ENCODE assay signal across 24 mouse cellular contexts in the genomic region with DNA sequence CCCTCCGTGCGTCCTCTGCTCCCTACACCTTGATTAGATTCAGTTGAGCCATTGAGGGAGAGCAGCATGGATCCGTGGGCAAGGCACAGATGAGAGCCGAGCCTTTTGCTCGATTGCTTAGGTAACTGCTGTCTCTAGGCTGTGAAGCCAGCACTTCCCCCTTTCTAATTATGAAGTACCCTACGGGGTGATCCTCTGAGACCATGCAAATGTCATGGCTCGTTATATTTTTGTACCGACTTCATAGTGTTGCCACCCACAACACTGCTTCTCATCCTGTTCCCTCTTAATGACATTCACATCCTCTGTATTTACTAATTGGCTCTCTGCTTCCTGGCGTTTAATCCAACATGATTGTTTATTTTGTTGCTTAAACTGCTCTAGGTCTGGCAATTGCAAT. TPM values are rescaled to one million over a fixed set of nuclear protein-coding genes. Genes with fewer than 3 reads are reported as not detected.
DNase-seq lines count a peak whose midpoint lies in the region; ATAC-seq lines count a peak whose summit lies in the region.
"Had no signal": no experiment of that assay in that cellular context is flagged by ENCODE, and none has a peak within 500 bp of the region (broad histone marks: within the 10 kb centered on the region; RNA-seq: fewer than 3 reads in every experiment).

No protein-coding gene starts in this region.

- DNase-seq in midbrain, embryonic 14.5 days = peak; percentile 53
- no peak for DNase-seq in midbrain, embryonic 10.5 days (ENCODE audit: low spot score)
- DNase-seq in Muller cell, postnatal 12 days (ENCODE audit: inconsistent ontology term) = peak; percentile 37
- DNase-seq in retina, postnatal 1 day = peak; percentile 38
- DNase-seq in embryo, embryonic 10 days (ENCODE audit: low spot score) = no peak
- DNase-seq: adrenal gland, adult 2 months; cerebellum, adult 9-11 months; gastrocnemius, postnatal 10 days; heart, adult 11 months; heart, postnatal 36 days; right cerebral cortex, adult 18-20 months; thymus, adult 18-20 months had no signal

- no peaks in the 10 kb centered on the region for H3K9me3 ChIP-seq in hindbrain, embryonic 13.5 days
- no peaks in the 10 kb centered on the region for H3K9me3 ChIP-seq in hindbrain, embryonic 16.5 days (ENCODE audit: control insufficient read depth, low read length)
- H3K9me3 ChIP-seq in midbrain, embryonic 14.5 days (ENCODE audit: control insufficient read depth, low read length) = 0 out of 2 replicates have a peak, but pooled peaks cover 3% of the 10 kb centered on the region
- peaks cover 6% of the 10 kb centered on the region; the same call in 1 of the 2 replicates for H3K9me3 ChIP-seq in midbrain, embryonic 10.5 days (replicated peaks)
- H3K9me3 ChIP-seq: embryonic facial prominence, embryonic 13.5 days; lung, embryonic 15.5 days; stomach, embryonic 15.5 days had no signal

- H3K36me3 ChIP-seq in hindbrain, embryonic 13.5 days = no peaks in the 10 kb centered on the region
- H3K36me3 ChIP-seq in hindbrain, embryonic 16.5 days (ENCODE audit: control insufficient read depth, insufficient read depth, low read length) = no peaks in the 10 kb centered on the region
- no peaks in the 10 kb centered on the region for H3K36me3 ChIP-seq in midbrain, embryonic 14.5 days (ENCODE audit: control insufficient read depth, insufficient read depth, low read length)
- H3K36me3 ChIP-seq in midbrain, embryonic 10.5 days = no peaks in the 10 kb centered on the region
- H3K36me3 ChIP-seq: embryonic facial prominence, embryonic 13.5 days; heart, embryonic 13.5 days; limb, embryonic 12.5 days; lung, embryonic 15.5 days; stomach, embryonic 15.5 days had no signal

- no peak overlapping the region for H3K9ac ChIP-seq in hindbrain, embryonic 13.5 days
- no peak overlapping the region for H3K9ac ChIP-seq in hindbrain, embryonic 16.5 days (ENCODE audit: low read depth, low read length)
- no peak overlapping the region for H3K9ac ChIP-seq in midbrain, embryonic 14.5 days (replicated peaks; ENCODE audit: low read length)
- H3K9ac ChIP-seq: embryonic facial prominence, embryonic 13.5 days; heart, embryonic 13.5 days; limb, embryonic 12.5 days; liver, embryonic 14.5 days; lung, embryonic 15.5 days; stomach, embryonic 15.5 days had no signal

- no peak overlapping the region for H3K4me3 ChIP-seq in hindbrain, embryonic 13.5 days
- no peak overlapping the region for H3K4me3 ChIP-seq in hindbrain, embryonic 16.5 days (ENCODE audit: low read length)
- no peak overlapping the region for H3K4me3 ChIP-seq in midbrain, embryonic 14.5 days (replicated peaks; ENCODE audit: low read depth, low read length)
- no peak overlapping the region for H3K4me3 ChIP-seq in midbrain, embryonic 10.5 days
- H3K4me3 ChIP-seq: embryonic facial prominence, embryonic 13.5 days; heart, embryonic 13.5 days; limb, embryonic 12.5 days; lung, embryonic 15.5 days; stomach, embryonic 15.5 days had no signal

- H3K4me1 ChIP-seq in hindbrain, embryonic 13.5 days (replicated peaks) = peaks cover 19% of the 10 kb centered on the region
- H3K4me1 ChIP-seq in hindbrain, embryonic 16.5 days (ENCODE audit: control insufficient read depth, insufficient read depth, low read depth, low read length) = peaks cover 16% of the 10 kb centered on the region
- peaks cover 12% of the 10 kb centered on the region; the same call in 1 of the 2 replicates for H3K4me1 ChIP-seq in midbrain, embryonic 14.5 days (ENCODE audit: control insufficient read depth, insufficient read depth, low read length)
- peaks cover 16% of the 10 kb centered on the region for H3K4me1 ChIP-seq in midbrain, embryonic 10.5 days

- no peak overlapping the region for H3K4me2 ChIP-seq in hindbrain, embryonic 13.5 days
- no peak overlapping the region for H3K4me2 ChIP-seq in hindbrain, embryonic 16.5 days (ENCODE audit: low read length)
- H3K4me2 ChIP-seq in midbrain, embryonic 14.5 days (ENCODE audit: low read length) = no peak overlapping the region
- H3K4me2 ChIP-seq: embryonic facial prominence, embryonic 13.5 days; heart, embryonic 13.5 days; limb, embryonic 12.5 days; lung, embryonic 15.5 days; stomach, embryonic 15.5 days had no signal

- no peak for ATAC-seq in hindbrain, embryonic 13.5 days (ENCODE audit: low FRiP score)
- ATAC-seq in hindbrain, embryonic 16.5 days = no peak
- ATAC-seq in midbrain, embryonic 14.5 days (ENCODE audit: low FRiP score, low TSS enrichment) = peak; percentile 38; the same call in 1 of the 2 replicates
- ATAC-seq: hindbrain, postnatal 0 days; intestine, postnatal 0 days had no signal

- H3K27ac ChIP-seq in hindbrain, embryonic 13.5 days = peak overlapping the region; percentile 12; the same call in 1 of the 2 replicates
- no peak overlapping the region for H3K27ac ChIP-seq in hindbrain, embryonic 16.5 days (ENCODE audit: low read depth, low read length)
- no peak overlapping the region for H3K27ac ChIP-seq in midbrain, embryonic 14.5 days (replicated peaks; ENCODE audit: low read depth, low read length)
- H3K27ac ChIP-seq in midbrain, embryonic 10.5 days (replicated peaks) = no peak overlapping the region
- H3K27ac ChIP-seq: embryonic facial prominence, embryonic 13.5 days; heart, embryonic 13.5 days; hindbrain, postnatal 0 days; limb, embryonic 12.5 days; liver, embryonic 14.5 days; lung, embryonic 15.5 days; stomach, embryonic 15.5 days had no signal

- WGBS in hindbrain, embryonic 13.5 days = 53% methylated on average over 9 of the region's 9 CpGs
- WGBS in hindbrain, embryonic 16.5 days = 39% methylated on average over 9 of the region's 9 CpGs
- 52% methylated on average over 9 of the region's 9 CpGs for WGBS in midbrain, embryonic 14.5 days
- 73% methylated on average over 9 of the region's 9 CpGs for WGBS in midbrain, embryonic 10.5 days

- H3K27me3 ChIP-seq in hindbrain, embryonic 13.5 days = peaks cover 35% of the 10 kb centered on the region
- H3K27me3 ChIP-seq in hindbrain, embryonic 16.5 days (replicated peaks; ENCODE audit: control insufficient read depth, insufficient read depth, low read length) = peaks cover 7% of the 10 kb centered on the region; the same call in 1 of the 2 replicates
- peaks cover 14% of the 10 kb centered on the region; the same call in 1 of the 2 replicates for H3K27me3 ChIP-seq in midbrain, embryonic 14.5 days (ENCODE audit: control insufficient read depth, insufficient read depth, low read length)
- H3K27me3 ChIP-seq in midbrain, embryonic 10.5 days (ENCODE audit: low read depth, poor library complexity, severe bottlenecking) = peaks cover 38% of the 10 kb centered on the region

RNA-seq across cellular contexts. Expression of a gene that starts 26.4 kb away (rescaled TPM):
- polyA plus RNA-seq in hindbrain, embryonic 13.5 days (2015; fragmentation: Nextera tagmentation; extraction: Ambion mirVana) = 0.40 and 0.42 TPM in 2 replicates
- 0.97 and 1.5 TPM in 2 replicates for polyA plus RNA-seq in hindbrain, embryonic 16.5 days (2015; fragmentation: Nextera tagmentation; extraction: Ambion mirVana)
- 0.87 and 0.98 TPM in 2 replicates for polyA plus RNA-seq in midbrain, embryonic 14.5 days (2014; fragmentation: Nextera tagmentation; extraction: Ambion mirVana)
- 0.11 and 0.15 TPM in 2 replicates for polyA plus RNA-seq in midbrain, embryonic 10.5 days (2016; fragmentation: Nextera tagmentation; extraction: Ambion mirVana)
- polyA plus RNA-seq: C2C12; embryonic facial prominence, embryonic 13.5 days; large intestine, adult 2 months; liver, embryonic 14.5 days had no signal

RNA-seq across cellular contexts. Expression of a gene that starts 26.7 kb away (rescaled TPM):
- 206 and 209 TPM in 2 replicates for polyA plus RNA-seq in hindbrain, embryonic 13.5 days (2015; fragmentation: Nextera tagmentation; extraction: Ambion mirVana)
- 207 and 226 TPM in 2 replicates for polyA plus RNA-seq in hindbrain, embryonic 16.5 days (2015; fragmentation: Nextera tagmentation; extraction: Ambion mirVana)
- polyA plus RNA-seq in midbrain, embryonic 14.5 days (2014; fragmentation: Nextera tagmentation; extraction: Ambion mirVana) = 205 and 216 TPM in 2 replicates
- polyA plus RNA-seq in midbrain, embryonic 10.5 days (2016; fragmentation: Nextera tagmentation; extraction: Ambion mirVana) = 310 and 362 TPM in 2 replicates

RNA-seq across cellular contexts. Expression of a gene that starts 58.4 kb away (rescaled TPM):
- polyA plus RNA-seq in hindbrain, embryonic 13.5 days (2015; fragmentation: Nextera tagmentation; extraction: Ambion mirVana) = 194 and 201 TPM in 2 replicates
- polyA plus RNA-seq in hindbrain, embryonic 16.5 days (2015; fragmentation: Nextera tagmentation; extraction: Ambion mirVana) = 204 and 210 TPM in 2 replicates
- 189 and 227 TPM in 2 replicates for polyA plus RNA-seq in midbrain, embryonic 14.5 days (2014; fragmentation: Nextera tagmentation; extraction: Ambion mirVana)
- polyA plus RNA-seq in midbrain, embryonic 10.5 days (2016; fragmentation: Nextera tagmentation; extraction: Ambion mirVana) = 232 and 244 TPM in 2 replicates

Comparison
In these comparisons a context has a peak if more than half of its experiments do, and no peak if none do; other contexts are left out.
1. DNase-seq: peak in midbrain, embryonic 14.5 days (single experiment), Muller cell, postnatal 12 days (single experiment) and retina, postnatal 1 day (single experiment); none in midbrain, embryonic 10.5 days (single experiment) and embryo, embryonic 10 days (single experiment).